Mouse (Mus musculus) cerebellum, adult 2 months (tissue): ENCODE data around the gene 1700113H08Rik.

ENCODE experiments used
- CTCF ChIP-seq: fragments of 200-500 bp; IDR thresholded peaks from 2 replicates; pipeline ENCODE4 v1.5.1; 2011; ENCODE audit warnings: low read depth, mild to moderate bottlenecking, control low read depth, low read length, moderate library complexity, borderline replicate concordance; ENCODE audit not compliant: insufficient read depth
- POLR2A ChIP-seq: fragments of 200-500 bp; IDR thresholded peaks from 2 replicates; pipeline ENCODE4 v1.6.1; 2011; ENCODE audit warnings: low read length, control low read depth, borderline replicate concordance; ENCODE audit not compliant: insufficient read depth

DNA sequence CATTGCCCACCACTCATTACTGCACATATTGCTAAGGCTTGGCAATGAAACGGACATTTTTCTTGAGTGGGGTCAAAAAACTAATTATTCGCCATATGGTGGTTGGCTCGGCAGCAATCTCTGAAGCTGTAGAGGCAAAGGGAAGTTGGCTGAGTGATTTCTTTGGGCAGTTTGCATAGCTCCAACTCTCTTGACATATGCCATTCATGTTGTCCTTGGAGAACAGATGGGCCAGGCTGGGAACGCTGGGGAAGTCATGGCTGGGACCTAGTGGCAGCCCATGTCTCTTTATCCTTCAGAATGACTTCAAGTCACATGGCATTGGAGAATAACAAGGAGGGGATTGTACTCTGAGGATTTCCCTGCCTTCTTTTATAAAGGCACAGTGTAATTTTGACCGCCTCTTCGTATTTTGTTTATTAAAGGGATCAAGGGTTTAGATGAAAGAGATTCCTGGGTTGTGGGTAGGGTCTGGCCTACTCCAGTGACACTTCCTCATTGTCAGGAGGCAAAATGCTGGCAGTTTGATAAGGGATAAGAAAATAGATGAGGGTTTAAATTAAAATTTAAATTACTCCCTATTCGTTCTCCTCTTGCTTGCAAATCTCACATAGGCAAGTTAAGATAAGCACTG lies 138.4 kb downstream of the 1700113H08Rik start:
- TF ChIP-seq CTCF (no peak), POLR2A (no peak)
